Mouse (Mus musculus): ENCODE measurements around the gene Csgalnact2. TPM values are rescaled to one million over a fixed set of nuclear protein-coding genes. Genes with fewer than 3 reads are reported as not detected.

Gene Csgalnact2
- polyA plus RNA-seq, 2 experiments: 4.5 to 8.6 TPM

GRCm38 (mm10) chr6:118127198-118127597, 11.7 kb downstream of the Csgalnact2 start:
- DNase-seq (ENCODE audit: low read depth in 3 of 3, low spot score in 3 of 3): no peak
- no peaks in the 10 kb centered on the region for H3K9me3 ChIP-seq (ENCODE audit: control insufficient read depth, low read length)
- no peak overlapping the region for H3K9ac ChIP-seq (replicated peaks)
- TF ChIP-seq CTCF (IDR thresholded peaks at IDR 0.05; ENCODE audit: low read depth) (no peak), EP300 (IDR thresholded peaks at IDR 0.05; ENCODE audit: low read depth) (no peak)
- no peak overlapping the region for H3K4me3 ChIP-seq (ENCODE audit: insufficient read depth in 1 of 2, low read depth in 2 of 2, low read length in 2 of 2)
- 25% methylated on average over 7 of the region's 7 CpGs for WGBS (ENCODE audit: insufficient replicate concordance)
- H3K27ac ChIP-seq: no peak overlapping the region
- H3K4me1 ChIP-seq (replicated peaks; ENCODE audit: control insufficient read depth in 2 of 2, insufficient read depth in 2 of 2, low read length in 1 of 2): peaks cover 7 to 23% of the 10 kb centered on the region in 2 experiments; a peak in 3 of 4 replicates
- H3K4me2 ChIP-seq (ENCODE audit: low read depth): 0 out of 2 replicates have a peak overlapping the region, but pooled peaks have one; percentile 8
- H3K27me3 ChIP-seq (ENCODE audit: control insufficient read depth, insufficient read depth, low read length): no peaks in the 10 kb centered on the region
- ATAC-seq (ENCODE audit: insufficient read depth): no peak
- H3K36me3 ChIP-seq (replicated peaks; ENCODE audit: control insufficient read depth, insufficient read depth, low read depth): peaks cover 9% of the 10 kb centered on the region

GRCm38 (mm10) chr6:118126577-118126976, 12.4 kb downstream of the Csgalnact2 start:
- Histone ChIP-seq H3K4me3 (ENCODE audit: insufficient read depth in 1 of 2, low read depth in 2 of 2, low read length in 2 of 2) (no peak overlapping the region), H3K9me3 (ENCODE audit: control insufficient read depth, low read length) (no peaks in the 10 kb centered on the region), H3K36me3 (replicated peaks; ENCODE audit: control insufficient read depth, insufficient read depth, low read depth) (peaks cover 9% of the 10 kb centered on the region), H3K27ac (no peak overlapping the region), H3K4me1 (replicated peaks; ENCODE audit: control insufficient read depth in 2 of 2, insufficient read depth in 2 of 2, low read length in 1 of 2) (peaks cover 7 to 23% of the 10 kb centered on the region in 2 experiments; a peak in 3 of 4 replicates), H3K27me3 (ENCODE audit: control insufficient read depth, insufficient read depth, low read length) (no peaks in the 10 kb centered on the region), H3K9ac (replicated peaks) (no peak overlapping the region), H3K4me2 (ENCODE audit: low read depth) (no peak overlapping the region)
- ATAC-seq (ENCODE audit: insufficient read depth) (no peak), DNase-seq (ENCODE audit: low read depth in 3 of 3, low spot score in 3 of 3) (no peak)
- no peak for TF ChIP-seq EP300 (IDR thresholded peaks at IDR 0.05; ENCODE audit: low read depth)
- TF ChIP-seq CTCF (IDR thresholded peaks at IDR 0.05; ENCODE audit: low read depth): no peak

- no peak overlapping the region for H3K4me3 ChIP-seq (ENCODE audit: insufficient read depth in 1 of 2, low read depth in 2 of 2, low read length in 2 of 2)
- 75% methylated on average over 1 of the region's 1 CpGs for WGBS (ENCODE audit: insufficient replicate concordance)
- no peak overlapping the region for H3K9ac ChIP-seq (replicated peaks)
- TF ChIP-seq CTCF (IDR thresholded peaks at IDR 0.05; ENCODE audit: low read depth): no peak
- TF ChIP-seq EP300 (IDR thresholded peaks at IDR 0.05; ENCODE audit: low read depth): no peak
- DNase-seq (ENCODE audit: low read depth in 3 of 3, low spot score in 3 of 3): no peak
- ATAC-seq (ENCODE audit: insufficient read depth): no peak
- H3K27me3 ChIP-seq (ENCODE audit: control insufficient read depth, insufficient read depth, low read length): no peaks in the 10 kb centered on the region
- H3K9me3 ChIP-seq (ENCODE audit: control insufficient read depth, low read length): no peaks in the 10 kb centered on the region
- H3K4me1 ChIP-seq (replicated peaks; ENCODE audit: control insufficient read depth in 2 of 2, insufficient read depth in 2 of 2, low read length in 1 of 2): peaks cover 0 to 9% of the 10 kb centered on the region in 2 experiments; a peak in 3 of 4 replicates
- H3K27ac ChIP-seq: no peak overlapping the region
- peaks cover 11% of the 10 kb centered on the region for H3K36me3 ChIP-seq (replicated peaks; ENCODE audit: control insufficient read depth, insufficient read depth, low read depth)
- no peak overlapping the region for H3K4me2 ChIP-seq (ENCODE audit: low read depth)
Observed at GRCm38 (mm10) chr6:118122767-118123166, 16.2 kb downstream of the Csgalnact2 start.

GRCm38 (mm10) chr6:118111810-118112209, 27.1 kb downstream of the Csgalnact2 start:
- Histone ChIP-seq H3K4me1 (replicated peaks; ENCODE audit: control insufficient read depth in 2 of 2, insufficient read depth in 2 of 2, low read length in 1 of 2) (no peaks in the 10 kb centered on the region), H3K9me3 (ENCODE audit: control insufficient read depth, low read length) (no peaks in the 10 kb centered on the region), H3K27me3 (ENCODE audit: control insufficient read depth, insufficient read depth, low read length) (no peaks in the 10 kb centered on the region), H3K36me3 (replicated peaks; ENCODE audit: control insufficient read depth, insufficient read depth, low read depth) (no peaks in the 10 kb centered on the region; the same call in 1 of the 2 replicates), H3K27ac (no peak overlapping the region), H3K9ac (replicated peaks) (no peak overlapping the region), H3K4me2 (ENCODE audit: low read depth) (no peak overlapping the region), H3K4me3 (ENCODE audit: insufficient read depth in 1 of 2, low read depth in 2 of 2, low read length in 2 of 2) (no peak overlapping the region)
- WGBS (ENCODE audit: insufficient replicate concordance): 29% methylated on average over 1 of the region's 1 CpGs
- DNase-seq (ENCODE audit: low read depth in 3 of 3, low spot score in 3 of 3) (no peak), ATAC-seq (ENCODE audit: insufficient read depth) (no peak)
- TF ChIP-seq CTCF (IDR thresholded peaks at IDR 0.05; ENCODE audit: low read depth) (peak; percentile 29), EP300 (IDR thresholded peaks at IDR 0.05; ENCODE audit: low read depth) (no peak)

GRCm38 (mm10) chr6:118099311-118099802, 39.6 kb downstream of the Csgalnact2 start:
- Histone ChIP-seq H3K4me1 (replicated peaks; ENCODE audit: control insufficient read depth in 2 of 2, insufficient read depth in 2 of 2, low read length in 1 of 2) (no peaks in the 10 kb centered on the region), H3K27me3 (ENCODE audit: control insufficient read depth, insufficient read depth, low read length) (no peaks in the 10 kb centered on the region), H3K4me3 (ENCODE audit: insufficient read depth in 1 of 2, low read depth in 2 of 2, low read length in 2 of 2) (no peak overlapping the region), H3K9ac (replicated peaks) (no peak overlapping the region), H3K27ac (no peak overlapping the region), H3K36me3 (replicated peaks; ENCODE audit: control insufficient read depth, insufficient read depth, low read depth) (no peaks in the 10 kb centered on the region), H3K4me2 (ENCODE audit: low read depth) (no peak overlapping the region), H3K9me3 (ENCODE audit: control insufficient read depth, low read length) (no peaks in the 10 kb centered on the region)
- no peak for DNase-seq (ENCODE audit: low read depth in 3 of 3, low spot score in 3 of 3)
- 30% methylated on average over 2 of the region's 2 CpGs for WGBS (ENCODE audit: insufficient replicate concordance)
- TF ChIP-seq EP300 (IDR thresholded peaks at IDR 0.05; ENCODE audit: low read depth) (no peak), CTCF (IDR thresholded peaks at IDR 0.05; ENCODE audit: low read depth) (peak; percentile 5; the same call in 1 of the 2 replicates)
- no peak for ATAC-seq (ENCODE audit: insufficient read depth)

Data from liver, embryonic 14.5 days (tissue).